Mouse (Mus musculus): ENCODE data around the gene Tm9sf3.

The Tm9sf3 gene

GRCm38 (mm10) chr19:41165144-41165913, 98.5 kb downstream of the Tm9sf3 start:
- DNase-seq: no peak

DNA sequence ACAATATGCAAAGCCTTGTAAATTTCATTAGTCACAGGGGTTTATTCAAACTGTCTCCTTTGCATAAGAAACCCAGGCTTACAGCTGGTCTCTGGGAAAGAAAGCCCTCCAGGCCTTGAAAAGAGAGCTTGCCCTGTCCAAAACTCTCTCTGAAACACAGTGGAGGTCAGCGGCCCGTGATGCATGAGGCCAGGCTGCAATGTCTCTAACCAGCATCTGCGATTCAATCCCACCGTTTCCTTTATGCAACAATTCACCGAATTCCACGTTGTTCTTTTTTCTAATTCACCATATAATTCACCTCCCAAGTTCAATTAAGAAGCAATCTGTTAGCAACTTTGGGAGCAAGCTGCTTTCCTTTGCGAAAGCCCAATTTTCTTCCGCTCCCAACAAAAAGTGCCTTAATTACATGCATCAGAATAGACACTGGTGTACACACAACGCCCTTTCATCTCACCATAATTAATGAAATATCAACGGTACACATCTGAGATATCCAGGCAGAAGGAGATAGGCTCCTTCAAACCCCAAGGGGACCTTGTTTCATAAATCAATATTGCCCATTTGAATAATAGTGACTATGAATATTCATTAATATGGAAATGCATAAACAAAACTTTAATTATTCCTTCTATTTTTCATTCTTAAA, 99.2 kb downstream of the Tm9sf3 start:
- DNase-seq: no peak
